Mouse (Mus musculus) embryonic facial prominence, embryonic 13.5 days (tissue): ENCODE measurements around the gene Hsdl2. TPM values are rescaled to one million over a fixed set of nuclear protein-coding genes. Genes with fewer than 3 reads are reported as not detected.

Experiments
- ATAC-seq: fragments of 200-750 bp; cut with Nextera tagmentation; 2 replicates; pipeline ENCODE4 v1.8.0; 2017; ENCODE audit warnings: low read depth; ENCODE audit not compliant: insufficient number of reproducible peaks, insufficient read depth, low FRiP score, low TSS enrichment
- H3K27ac ChIP-seq: fragments of 300-500 bp; sonication (generic); 2 replicates; pipeline ENCODE4 v1.5.1; 2015; ENCODE audit warnings: moderate library complexity, mild to moderate bottlenecking, inconsistent platforms
- H3K27me3 ChIP-seq: fragments of 300-500 bp; sonication (generic); 2 replicates; pipeline ENCODE4 v1.6.1; 2015; ENCODE audit warnings: mild to moderate bottlenecking, inconsistent platforms
- H3K36me3 ChIP-seq: fragments of 300-500 bp; sonication (generic); 2 replicates; pipeline ENCODE4 v1.6.1; 2015; ENCODE audit warnings: mild to moderate bottlenecking, inconsistent platforms
- H3K4me1 ChIP-seq: fragments of 300-500 bp; sonication (generic); 2 replicates; pipeline ENCODE4 v1.6.1; 2015; ENCODE audit warnings: inconsistent platforms
- H3K4me2 ChIP-seq: fragments of 300-500 bp; sonication (generic); 2 replicates; pipeline ENCODE4 v1.6.1; 2015; ENCODE audit warnings: moderate library complexity, mild to moderate bottlenecking, inconsistent platforms
- H3K4me3 ChIP-seq: fragments of 300-500 bp; sonication (generic); 2 replicates; pipeline ENCODE4 v1.5.1; 2015; ENCODE audit warnings: mild to moderate bottlenecking, inconsistent platforms
- H3K9ac ChIP-seq: fragments of 300-500 bp; sonication (generic); 2 replicates; pipeline ENCODE4 v1.6.1; 2015; ENCODE audit warnings: mild to moderate bottlenecking, inconsistent platforms
- H3K9me3 ChIP-seq: fragments of 300-500 bp; sonication (generic); 2 replicates; pipeline ENCODE4 v1.6.1; 2016; ENCODE audit warnings: inconsistent platforms
- WGBS: fragments of 180-500 bp; shearing (Covaris S2); methylation state at CpG from one replicate; pipeline ENCODE4 v1.1.7; 2015; ENCODE audit warnings: mixed read lengths; 5-methylcytosine and 5-hydroxymethylcytosine counted together
- polyA plus RNA-seq: library from polyadenylated mRNA; unstranded; fragments of >200 nt; fragmentation: Nextera tagmentation; extraction: Ambion mirVana; gene quantifications from 2 replicates; pipeline ENCODE4 v1.2.1, GENCODE M21; 2015

The Hsdl2 gene
- polyA plus RNA-seq, 1 experiment from 2014 or later, result 25.1 TPM

DNA sequence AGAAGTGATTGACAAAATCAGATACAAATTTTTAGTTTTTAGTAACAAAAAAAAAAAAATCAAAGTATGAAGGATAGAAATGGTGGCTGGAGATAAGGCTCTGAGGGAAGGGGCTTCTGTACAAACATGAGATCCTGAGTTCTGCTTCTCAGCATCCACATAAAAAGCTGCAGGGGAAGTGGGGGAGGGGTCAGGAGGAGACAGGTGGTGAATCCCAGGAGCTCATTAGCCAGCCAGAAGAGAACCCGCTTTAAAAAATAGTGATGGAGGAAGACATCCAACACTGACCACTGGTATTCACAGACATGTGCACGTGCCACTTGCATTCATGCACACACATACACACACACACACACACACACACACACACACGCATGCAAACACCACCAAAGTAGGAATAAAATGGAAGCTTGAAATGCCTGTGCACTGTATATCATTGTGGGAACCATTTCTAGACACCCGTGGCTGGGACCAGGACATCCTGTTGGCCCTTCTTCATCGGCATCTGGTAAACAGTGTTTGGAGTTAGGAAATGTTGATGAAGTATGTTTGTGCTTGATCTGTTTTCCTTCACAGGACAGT lies 74.8 kb downstream of the Hsdl2 start:
- no peaks in the 10 kb centered on the region for H3K27me3 ChIP-seq
- ATAC-seq, result no peak
- WGBS, result 71% methylated on average over 5 of the region's 5 CpGs
- H3K4me2 ChIP-seq, result no peak overlapping the region
- H3K9ac ChIP-seq, result no peak overlapping the region
- no peaks in the 10 kb centered on the region for H3K36me3 ChIP-seq
- no peak overlapping the region for H3K27ac ChIP-seq
- H3K4me1 ChIP-seq, result no peaks in the 10 kb centered on the region
- H3K9me3 ChIP-seq, result no peaks in the 10 kb centered on the region
- no peak overlapping the region for H3K4me3 ChIP-seq

- Histone ChIP-seq H3K36me3 (peaks cover 4% of the 10 kb centered on the region; the same call in 1 of the 2 replicates), H3K4me1 (no peaks in the 10 kb centered on the region), H3K4me2 (no peak overlapping the region), H3K27ac (no peak overlapping the region), H3K9me3 (no peaks in the 10 kb centered on the region), H3K9ac (no peak overlapping the region), H3K27me3 (no peaks in the 10 kb centered on the region), H3K4me3 (no peak overlapping the region)
- no peak for ATAC-seq
- WGBS, result 98% methylated on average over 1 of the region's 1 CpGs
Measured at GRCm38 (mm10) chr4:59662163-59662562, 80.8 kb downstream of the Hsdl2 start.

DNA sequence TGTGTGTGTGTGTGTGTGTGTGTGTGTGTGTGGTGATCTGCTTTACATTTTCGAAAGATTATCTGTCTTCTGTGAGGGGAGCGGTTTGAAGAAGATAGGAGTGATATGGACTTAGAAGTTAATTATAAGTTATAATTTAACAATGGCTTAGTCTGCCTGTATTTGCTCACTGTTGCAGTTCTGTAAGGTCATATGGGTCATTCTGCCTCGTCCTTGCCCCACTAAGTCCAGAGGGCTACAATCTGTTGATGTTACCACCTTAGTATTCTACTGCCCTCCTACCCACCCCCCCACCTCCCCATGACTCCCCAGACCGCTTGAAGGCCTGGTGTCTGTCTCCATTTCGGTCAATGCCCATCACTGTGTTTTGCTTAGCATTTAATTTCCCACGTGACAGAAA lies 82.1 kb downstream of the Hsdl2 start:
- WGBS, result 94% methylated on average over 6 of the region's 6 CpGs
- H3K9me3 ChIP-seq, result no peaks in the 10 kb centered on the region
- H3K27ac ChIP-seq, result no peak overlapping the region
- H3K4me2 ChIP-seq, result no peak overlapping the region
- H3K4me3 ChIP-seq, result no peak overlapping the region
- H3K36me3 ChIP-seq, result peaks cover 4% of the 10 kb centered on the region; the same call in 1 of the 2 replicates
- no peak overlapping the region for H3K9ac ChIP-seq
- H3K4me1 ChIP-seq, result peaks cover 5% of the 10 kb centered on the region; the same call in 1 of the 2 replicates
- no peaks in the 10 kb centered on the region for H3K27me3 ChIP-seq
- no peak for ATAC-seq

- WGBS, result 60% methylated on average over 3 of the region's 3 CpGs
- H3K27ac ChIP-seq, result no peak overlapping the region
- no peak overlapping the region for H3K4me2 ChIP-seq
- no peak overlapping the region for H3K4me3 ChIP-seq
- no peak overlapping the region for H3K9ac ChIP-seq
- no peaks in the 10 kb centered on the region for H3K9me3 ChIP-seq
- no peak for ATAC-seq
- H3K4me1 ChIP-seq, result peaks cover 5% of the 10 kb centered on the region; the same call in 1 of the 2 replicates
- H3K36me3 ChIP-seq, result peaks cover 4% of the 10 kb centered on the region; the same call in 1 of the 2 replicates
- H3K27me3 ChIP-seq, result no peaks in the 10 kb centered on the region
Measured at GRCm38 (mm10) chr4:59666550-59667317, 85.4 kb downstream of the Hsdl2 start.

DNA sequence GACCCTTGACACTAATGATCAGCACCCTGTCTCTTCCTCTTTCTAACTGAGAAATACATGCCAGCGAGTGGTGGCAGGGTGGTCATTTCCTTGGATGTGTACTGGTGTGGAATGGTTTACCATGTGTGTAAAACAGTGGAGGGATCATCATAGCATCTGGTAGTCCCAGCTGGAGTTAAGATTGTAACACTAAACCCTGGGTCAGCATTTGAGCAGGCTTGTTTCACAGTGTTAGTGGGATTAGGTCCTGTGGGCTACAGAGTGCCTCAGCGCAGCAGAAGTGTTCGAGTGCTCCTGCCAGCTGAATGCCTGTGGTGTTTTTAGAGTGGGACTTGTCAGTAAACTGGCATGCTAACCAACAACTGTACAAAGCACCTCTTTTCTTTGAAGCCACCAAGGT lies 86.7 kb downstream of the Hsdl2 start:
- WGBS, result 45% methylated on average over 3 of the region's 3 CpGs
- no peak for ATAC-seq
- peaks cover 5% of the 10 kb centered on the region; the same call in 1 of the 2 replicates for H3K4me1 ChIP-seq
- no peaks in the 10 kb centered on the region for H3K27me3 ChIP-seq
- H3K9ac ChIP-seq, result no peak overlapping the region
- H3K9me3 ChIP-seq, result no peaks in the 10 kb centered on the region
- no peak overlapping the region for H3K27ac ChIP-seq
- H3K4me3 ChIP-seq, result no peak overlapping the region
- H3K36me3 ChIP-seq, result no peaks in the 10 kb centered on the region
- no peak overlapping the region for H3K4me2 ChIP-seq

Other genes starting within 250 kb of the Hsdl2 start
- 2.5 and 3.3 TPM in 2 replicates for gene Susd1, start 142.9 kb upstream of the Hsdl2 start, polyA plus RNA-seq
- 38.1 and 50.3 TPM in 2 replicates for gene Ptbp3, start 32.2 kb upstream of the Hsdl2 start, polyA plus RNA-seq
- 22.8 and 26.6 TPM in 2 replicates for gene E130308A19Rik, start 44.6 kb downstream of the Hsdl2 start, polyA plus RNA-seq
- 66.8 and 68.0 TPM in 2 replicates for gene Inip, start 220.0 kb downstream of the Hsdl2 start, polyA plus RNA-seq
- 7.5 and 11.8 TPM in 2 replicates for gene Snx30, start 224.3 kb downstream of the Hsdl2 start, polyA plus RNA-seq